Mouse (Mus musculus): ENCODE data around the gene Cd38.

DNA sequence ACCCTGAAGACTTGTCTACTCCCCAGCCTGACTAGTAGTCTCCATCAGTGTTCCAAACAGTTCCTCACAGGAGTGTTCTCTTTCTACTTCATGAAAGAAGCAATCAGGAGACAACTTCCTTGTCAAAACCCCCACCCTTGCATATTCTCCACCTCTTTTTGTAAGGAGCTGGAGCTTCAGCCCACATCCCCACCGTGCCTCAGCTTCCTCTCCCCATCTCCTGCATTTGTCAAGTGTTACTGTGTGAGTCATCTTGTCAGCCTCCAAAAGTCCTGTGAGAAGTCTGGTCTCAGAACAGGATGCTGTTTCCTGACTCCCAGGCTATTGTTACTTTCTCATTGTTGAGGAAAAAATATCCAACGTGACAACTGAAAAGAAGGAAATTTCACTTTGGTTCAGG is 3.0 kb upstream of the Cd38 start:
- TF ChIP-seq POLR2A (IDR thresholded peaks at IDR 0.05; ENCODE audit: borderline replicate concordance, extremely low read depth, low read depth, low read length) (no peak), CTCF (IDR thresholded peaks at IDR 0.05; ENCODE audit: insufficient read depth, low read length) (no peak)

Data from lung, adult 2 months (tissue).